Mouse (Mus musculus) liver, postnatal 0 days (tissue): ENCODE data around the gene Cs. TPM values are rescaled to one million over a fixed set of nuclear protein-coding genes. Genes with fewer than 3 reads are reported as not detected.

ENCODE experiments used
- ATAC-seq: fragments of 200-750 bp; cut with Nextera tagmentation; 2 replicates; pipeline ENCODE4 v1.8.0; 2017; ENCODE audit warnings: mild to moderate bottlenecking, moderate library complexity
- DNase-seq: peaks from one replicate; pipeline ENCODE4 v3.0.0-alpha.2; 2016
- H3K27ac ChIP-seq: fragments of 300-500 bp; sonication (generic); 2 replicates; pipeline ENCODE4 v1.5.1; 2014; ENCODE audit warnings: antibody characterized with exemption, moderate library complexity, mild to moderate bottlenecking, low read depth
- H3K27me3 ChIP-seq: fragments of 300-500 bp; sonication (generic); 2 replicates; pipeline ENCODE4 v1.6.1; 2014; ENCODE audit warnings: low read length, control low read depth, mixed read lengths; ENCODE audit not compliant: insufficient read depth
- H3K36me3 ChIP-seq: fragments of 300-500 bp; sonication (generic); replicated peaks from 2 replicates; pipeline ENCODE4 v1.6.1; 2014; ENCODE audit warnings: mild to moderate bottlenecking, control low read depth, low read length, moderate library complexity, mixed read lengths; ENCODE audit not compliant: insufficient read depth
- H3K4me1 ChIP-seq: fragments of 300-500 bp; sonication (generic); 2 replicates; pipeline ENCODE4 v1.6.1; 2014; ENCODE audit warnings: antibody characterized with exemption, mild to moderate bottlenecking, control low read depth; ENCODE audit not compliant: insufficient read depth
- H3K4me2 ChIP-seq: fragments of 300-500 bp; sonication (generic); 2 replicates; pipeline ENCODE4 v1.6.1; 2014; ENCODE audit warnings: low read depth, mild to moderate bottlenecking, low read length, moderate library complexity, mixed read lengths
- H3K4me3 ChIP-seq: fragments of 300-500 bp; sonication (generic); 2 replicates; pipeline ENCODE4 v1.5.1; 2014; ENCODE audit warnings: low read depth, low read length
- H3K9ac ChIP-seq: fragments of 300-500 bp; sonication (generic); replicated peaks from 2 replicates; pipeline ENCODE4 v1.6.1; 2014; ENCODE audit warnings: mild to moderate bottlenecking, moderate library complexity
- H3K9me3 ChIP-seq: fragments of 300-500 bp; sonication (generic); 2 replicates; pipeline ENCODE4 v1.6.1; 2016; ENCODE audit warnings: mild to moderate bottlenecking, control low read depth, low read length, mixed read lengths
- CTCF ChIP-seq: sonication (generic); IDR thresholded peaks from 2 replicates; pipeline ENCODE4 v1.5.1; 2016; ENCODE audit warnings: antibody characterized with exemption, low read depth
- EP300 ChIP-seq: IDR thresholded peaks from 2 replicates; pipeline ENCODE4 v1.6.1; 2016; ENCODE audit warnings: antibody characterized with exemption, low read depth, mild to moderate bottlenecking
- WGBS: fragments of 180-500 bp; shearing (Covaris S2); extraction: QIAGEN DNeasy Blood & Tissue Kit; methylation state at CpG from one replicate; pipeline ENCODE4 v1.1.7; 2014; ENCODE audit not compliant: insufficient replicate concordance; 5-methylcytosine and 5-hydroxymethylcytosine counted together
- polyA plus RNA-seq: library from polyadenylated mRNA; unstranded; fragments of >200 nt; fragmentation: Nextera tagmentation; extraction: Ambion mirVana; gene quantifications from 2 replicates; pipeline ENCODE4 v1.2.1, GENCODE M21; 2015

Cs gene
- polyA plus RNA-seq, 1 experiment from 2014 or later: 51.4 TPM

- H3K27me3 ChIP-seq: no peaks in the 10 kb centered on the region
- H3K9ac ChIP-seq: no peak overlapping the region
- H3K4me3 ChIP-seq: no peak overlapping the region
- DNase-seq: no peak
- peak overlapping the region; percentile 53; the same call in 1 of the 2 replicates for H3K27ac ChIP-seq
- ATAC-seq: peak; percentile 73
- WGBS: 58% methylated on average over 11 of the region's 11 CpGs
- peaks cover 15% of the 10 kb centered on the region; the same call in 1 of the 2 replicates for H3K4me1 ChIP-seq
- no peak overlapping the region for H3K4me2 ChIP-seq
- H3K9me3 ChIP-seq: no peaks in the 10 kb centered on the region
- peaks cover 9% of the 10 kb centered on the region for H3K36me3 ChIP-seq
- TF ChIP-seq CTCF: no peak
- TF ChIP-seq EP300: no peak
Observed at GRCm38 (mm10) chr10:128396017-128396673, 58.6 kb downstream of the Cs start.

DNA sequence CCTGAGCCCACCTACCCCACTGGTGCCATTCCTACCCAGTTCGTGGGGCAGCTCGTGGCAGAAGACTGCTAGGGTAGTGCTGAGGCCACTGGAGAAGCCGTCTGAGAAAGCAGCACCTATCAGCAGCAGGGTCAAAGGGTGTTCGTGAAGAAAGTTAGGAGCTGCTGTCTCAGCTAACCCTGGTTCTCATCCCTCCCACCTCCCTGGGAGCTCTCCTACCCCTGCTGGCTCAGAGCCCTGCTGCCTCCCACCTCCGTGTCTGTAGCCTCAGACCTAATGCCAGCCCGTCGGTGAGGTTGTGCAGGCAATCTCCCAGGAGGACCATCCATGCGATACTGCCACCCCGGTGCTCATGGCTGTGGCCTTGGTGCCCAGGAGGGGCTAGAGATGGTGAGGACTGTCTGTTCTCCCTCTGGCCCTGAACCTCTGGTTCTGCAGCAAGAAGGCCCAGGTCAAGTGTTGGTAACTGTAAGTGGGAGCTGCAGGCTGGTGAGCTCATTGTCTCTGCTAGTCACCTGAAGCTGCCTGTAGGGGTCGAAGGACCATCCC lies 59.3 kb downstream of the Cs start:
- H3K9ac ChIP-seq: no peak overlapping the region
- peaks cover 15% of the 10 kb centered on the region; the same call in 1 of the 2 replicates for H3K4me1 ChIP-seq
- H3K4me2 ChIP-seq: no peak overlapping the region
- H3K4me3 ChIP-seq: no peak overlapping the region
- ATAC-seq (no peak), DNase-seq (no peak)
- H3K9me3 ChIP-seq: no peaks in the 10 kb centered on the region
- H3K36me3 ChIP-seq: peaks cover 7% of the 10 kb centered on the region
- H3K27ac ChIP-seq: peak overlapping the region; percentile 53; the same call in 1 of the 2 replicates
- H3K27me3 ChIP-seq: no peaks in the 10 kb centered on the region
- TF ChIP-seq CTCF (no peak), EP300 (no peak)
- WGBS: 68% methylated on average over 10 of the region's 10 CpGs

- no peak for DNase-seq
- Histone ChIP-seq H3K4me2 (no peak overlapping the region), H3K36me3 (peaks cover under 1% of the 10 kb centered on the region), H3K27ac (no peak overlapping the region), H3K4me1 (peaks cover 15% of the 10 kb centered on the region; the same call in 1 of the 2 replicates), H3K9ac (no peak overlapping the region), H3K4me3 (no peak overlapping the region), H3K9me3 (no peaks in the 10 kb centered on the region), H3K27me3 (no peaks in the 10 kb centered on the region)
- TF ChIP-seq CTCF (no peak), EP300 (no peak)
- WGBS: 73% methylated on average over 7 of the region's 7 CpGs
- ATAC-seq: no peak
Observed at GRCm38 (mm10) chr10:128397466-128397865, 59.9 kb downstream of the Cs start.

- DNase-seq (peak; percentile 51), ATAC-seq (peak; percentile 47; the same call in 1 of the 2 replicates)
- no peaks in the 10 kb centered on the region; the same call in 1 of the 2 replicates for H3K36me3 ChIP-seq
- TF ChIP-seq EP300 (no peak), CTCF (no peak)
- H3K4me3 ChIP-seq: peak overlapping the region; percentile 42; the same call in 1 of the 2 replicates
- H3K4me1 ChIP-seq: peaks cover 15% of the 10 kb centered on the region; the same call in 1 of the 2 replicates
- H3K4me2 ChIP-seq: peak overlapping the region; percentile 59
- WGBS: 38% methylated on average over 5 of the region's 5 CpGs
- no peaks in the 10 kb centered on the region for H3K9me3 ChIP-seq
- no peak overlapping the region for H3K27ac ChIP-seq
- H3K9ac ChIP-seq: peak overlapping the region; percentile 51
- no peaks in the 10 kb centered on the region for H3K27me3 ChIP-seq
Observed at GRCm38 (mm10) chr10:128400338-128400737, 62.8 kb downstream of the Cs start.

GRCm38 (mm10) chr10:128401056-128401455 lies 63.5 kb downstream of the Cs start, which contains the start of gene Slc39a5:
Slc39a5 (minus strand) TSS chr10:128401229.
- 31% methylated on average over 2 of the region's 2 CpGs for WGBS
- TF ChIP-seq EP300: no peak
- TF ChIP-seq CTCF: no peak
- DNase-seq (no peak), ATAC-seq (no peak)
- 0 out of 2 replicates have a peak within 1 kb of the TSS, but pooled peaks have one; percentile 29 for H3K27ac ChIP-seq
- peak within 1 kb of the TSS; percentile 51 for H3K9ac ChIP-seq
- H3K27me3 ChIP-seq: no peaks in the 10 kb centered on the region
- H3K36me3 ChIP-seq: peaks cover 7% of the 10 kb centered on the region; the same call in 1 of the 2 replicates
- peaks cover 8% of the 10 kb centered on the region; the same call in 1 of the 2 replicates for H3K4me1 ChIP-seq
- no peaks in the 10 kb centered on the region for H3K9me3 ChIP-seq
- peak within 1 kb of the TSS; percentile 59 for H3K4me2 ChIP-seq
- peak within 1 kb of the TSS; percentile 42 for H3K4me3 ChIP-seq

- Histone ChIP-seq H3K4me1 (peaks cover 4% of the 10 kb centered on the region; the same call in 1 of the 2 replicates), H3K36me3 (peaks cover 9% of the 10 kb centered on the region; the same call in 1 of the 2 replicates), H3K9ac (no peak overlapping the region), H3K4me3 (no peak overlapping the region), H3K9me3 (no peaks in the 10 kb centered on the region), H3K27ac (no peak overlapping the region), H3K4me2 (no peak overlapping the region), H3K27me3 (no peaks in the 10 kb centered on the region)
- ATAC-seq (no peak), DNase-seq (no peak)
- TF ChIP-seq CTCF (no peak), EP300 (no peak)
- 76% methylated on average over 9 of the region's 9 CpGs for WGBS
Observed at GRCm38 (mm10) chr10:128401638-128402037, 64.1 kb downstream of the Cs start.
